Mouse (Mus musculus) bone marrow macrophage, adult 2 months (primary cell): Measurements from ENCODE around the gene Nkx2-9.

ENCODE experiments used
- CTCF ChIP-seq: IDR thresholded peaks from 2 replicates; pipeline ENCODE4 v1.5.1; 2012; ENCODE audit warnings: low read depth, mild to moderate bottlenecking, low read length, moderate library complexity
- POLR2A ChIP-seq: IDR thresholded peaks from 2 replicates; pipeline ENCODE4 v1.6.1; 2012; ENCODE audit warnings: mild to moderate bottlenecking, low read depth, low read length, borderline replicate concordance

GRCm38 (mm10) chr12:56612761-56613437, at the start of gene Nkx2-9:
- TF ChIP-seq POLR2A (no peak), CTCF (no peak)
